Mouse (Mus musculus): ENCODE measurements at regions not wholly inside any gene's neighbourhood (a gene's known extent, or its start where the extent isn't known, plus 50 kb on each side); places are given as distances from the start of the nearest gene placed in this dataset.

DNA sequence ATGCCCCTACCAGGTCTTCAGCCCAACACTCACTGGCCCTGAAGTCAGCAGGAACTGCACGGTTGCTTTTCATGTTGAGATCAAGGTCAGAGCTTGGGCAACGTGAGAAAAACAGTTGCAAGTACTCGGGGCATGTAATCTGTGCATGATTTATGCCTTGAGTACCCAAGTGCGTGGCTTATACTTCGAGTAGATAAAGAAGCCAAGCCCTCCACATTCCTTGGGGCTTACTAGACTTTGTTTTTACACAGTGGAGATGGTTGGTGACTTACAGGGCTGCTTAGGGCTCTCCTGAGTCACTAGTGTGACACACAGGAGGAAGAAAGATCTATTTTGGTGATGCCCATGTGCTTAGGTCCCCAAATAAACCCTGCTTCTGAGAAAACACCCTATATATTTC, 172.8 kb downstream of the Mylk4 start:
- TF ChIP-seq CTCF (IDR thresholded peaks at IDR 0.05; ENCODE audit: low read depth) (no peak), EP300 (IDR thresholded peaks at IDR 0.05; ENCODE audit: low read depth) (no peak)

Measured in liver, postnatal 0 days (tissue).